Mouse (Mus musculus) forebrain, embryonic 16.5 days (tissue): ENCODE data around the gene Mybpc2. TPM values are rescaled to one million over a fixed set of nuclear protein-coding genes. Genes with fewer than 3 reads are reported as not detected.

Experiments used
- ATAC-seq: fragments of 200-750 bp; cut with Nextera tagmentation; 2 replicates; pipeline ENCODE4 v1.8.0; 2017; ENCODE audit warnings: mild to moderate bottlenecking, moderate library complexity
- H3K27ac ChIP-seq: fragments of 300-500 bp; sonication (generic); 2 replicates; pipeline ENCODE4 v1.5.1; 2014; ENCODE audit warnings: low read length, control low read depth
- H3K27me3 ChIP-seq: fragments of 300-500 bp; sonication (generic); replicated peaks from 2 replicates; pipeline ENCODE4 v1.6.1; 2014; ENCODE audit warnings: low read length; ENCODE audit not compliant: control insufficient read depth, insufficient read depth
- H3K36me3 ChIP-seq: fragments of 300-500 bp; sonication (generic); 2 replicates; pipeline ENCODE4 v1.6.1; 2014; ENCODE audit not compliant: control insufficient read depth, insufficient read depth
- H3K4me1 ChIP-seq: fragments of 300-500 bp; sonication (generic); replicated peaks from 2 replicates; pipeline ENCODE4 v1.6.1; 2014; ENCODE audit warnings: low read length; ENCODE audit not compliant: control insufficient read depth, insufficient read depth
- H3K4me2 ChIP-seq: fragments of 300-500 bp; sonication (generic); 2 replicates; pipeline ENCODE4 v1.6.1; 2014; ENCODE audit warnings: mild to moderate bottlenecking, low read length, control low read depth
- H3K4me3 ChIP-seq: fragments of 300-500 bp; sonication (generic); replicated peaks from 2 replicates; pipeline ENCODE4 v1.5.1; 2014; ENCODE audit warnings: mild to moderate bottlenecking, low read length, control low read depth
- H3K9ac ChIP-seq: fragments of 300-500 bp; sonication (generic); replicated peaks from 2 replicates; pipeline ENCODE4 v1.6.1; 2014; ENCODE audit warnings: low read depth, low read length, control low read depth
- H3K9me3 ChIP-seq: fragments of 300-500 bp; sonication (generic); 2 replicates; pipeline ENCODE4 v1.6.1; 2016; ENCODE audit warnings: low read length; ENCODE audit not compliant: control insufficient read depth
- WGBS: fragments of 180-500 bp; shearing (Covaris S2); extraction: QIAGEN DNeasy Blood & Tissue Kit; methylation state at CpG from one replicate; pipeline ENCODE4 v1.1.7; 2014; 5-methylcytosine and 5-hydroxymethylcytosine counted together
- polyA plus RNA-seq: library from polyadenylated mRNA; unstranded; fragments of >200 nt; fragmentation: Nextera tagmentation; extraction: Ambion mirVana; gene quantifications from 2 replicates; pipeline ENCODE4 v1.2.1, GENCODE M21; 2015

The Mybpc2 gene
- polyA plus RNA-seq, 1 experiment from 2014 or later, result 0.05 TPM

GRCm38 (mm10) chr7:44560435-44561400 lies 36.3 kb upstream of the Mybpc2 start:
- Histone ChIP-seq H3K9ac (no peak overlapping the region), H3K27me3 (peaks cover 2% of the 10 kb centered on the region; the same call in 1 of the 2 replicates), H3K4me1 (no peaks in the 10 kb centered on the region), H3K4me3 (no peak overlapping the region), H3K27ac (no peak overlapping the region), H3K9me3 (no peaks in the 10 kb centered on the region), H3K4me2 (no peak overlapping the region), H3K36me3 (no peaks in the 10 kb centered on the region)
- WGBS, result 51% methylated on average over 18 of the region's 18 CpGs
- peak; percentile 74 for ATAC-seq

GRCm38 (mm10) chr7:44557629-44558028 lies 33.2 kb upstream of the Mybpc2 start:
- WGBS, result 74% methylated on average over 2 of the region's 2 CpGs
- Histone ChIP-seq H3K9ac (no peak overlapping the region), H3K4me1 (peaks cover 12% of the 10 kb centered on the region), H3K9me3 (no peaks in the 10 kb centered on the region), H3K27ac (no peak overlapping the region), H3K36me3 (no peaks in the 10 kb centered on the region), H3K27me3 (peaks cover 3% of the 10 kb centered on the region; the same call in 1 of the 2 replicates), H3K4me2 (no peak overlapping the region), H3K4me3 (no peak overlapping the region)
- ATAC-seq, result no peak

- under 1% methylated on average over 22 of the region's 22 CpGs for WGBS
- Histone ChIP-seq H3K4me2 (peak within 1 kb of the TSS; percentile 68), H3K4me1 (peaks cover 14% of the 10 kb centered on the region), H3K4me3 (peak within 1 kb of the TSS; percentile 69), H3K27me3 (peaks cover 3% of the 10 kb centered on the region; the same call in 1 of the 2 replicates), H3K36me3 (peaks cover 10% of the 10 kb centered on the region), H3K27ac (peak within 1 kb of the TSS; percentile 73), H3K9me3 (no peaks in the 10 kb centered on the region), H3K9ac (peak within 1 kb of the TSS; percentile 24)
- ATAC-seq, result peak; percentile 76
Observed at GRCm38 (mm10) chr7:44553826-44554225, 29.4 kb upstream of the Mybpc2 start, which contains the start of gene Nr1h2. TSS of gene Nr1h2 (minus strand) at chr7:44553951.

- under 1% methylated on average over 31 of the region's 32 CpGs for WGBS
Observed at GRCm38 (mm10) chr7:44553196-44553764, 28.8 kb upstream of the Mybpc2 start.

GRCm38 (mm10) chr7:44552141-44552908 lies 27.9 kb upstream of the Mybpc2 start:
- Histone ChIP-seq H3K9ac (no peak overlapping the region), H3K4me3 (no peak overlapping the region), H3K27ac (no peak overlapping the region), H3K27me3 (peaks cover 3% of the 10 kb centered on the region; the same call in 1 of the 2 replicates), H3K9me3 (no peaks in the 10 kb centered on the region), H3K36me3 (peaks cover 10% of the 10 kb centered on the region), H3K4me1 (peaks cover 25% of the 10 kb centered on the region), H3K4me2 (peak overlapping the region; percentile 68)
- WGBS, result 87% methylated on average over 31 of the region's 31 CpGs
- no peak for ATAC-seq

More at GRCm38 (mm10) chr7:44553196-44553764, 28.8 kb upstream of the Mybpc2 start:
- Histone ChIP-seq H3K27ac (peak overlapping the region; percentile 73), H3K4me2 (peak overlapping the region; percentile 68), H3K27me3 (peaks cover 3% of the 10 kb centered on the region; the same call in 1 of the 2 replicates), H3K36me3 (peaks cover 10% of the 10 kb centered on the region), H3K9me3 (no peaks in the 10 kb centered on the region), H3K4me1 (peaks cover 16% of the 10 kb centered on the region), H3K9ac (peak overlapping the region; percentile 24), H3K4me3 (peak overlapping the region; percentile 69)
- ATAC-seq, result peak; percentile 54

GRCm38 (mm10) chr7:44551731-44552130 lies 27.3 kb upstream of the Mybpc2 start:
- no peak for ATAC-seq
- Histone ChIP-seq H3K27ac (no peak overlapping the region), H3K27me3 (peaks cover 3% of the 10 kb centered on the region; the same call in 1 of the 2 replicates), H3K4me1 (peaks cover 27% of the 10 kb centered on the region), H3K9ac (no peak overlapping the region), H3K4me3 (no peak overlapping the region), H3K36me3 (peaks cover 10% of the 10 kb centered on the region), H3K9me3 (no peaks in the 10 kb centered on the region), H3K4me2 (no peak overlapping the region)
- 76% methylated on average over 22 of the region's 22 CpGs for WGBS

GRCm38 (mm10) chr7:44551301-44551700 lies 26.8 kb upstream of the Mybpc2 start:
- Histone ChIP-seq H3K27me3 (peaks cover 3% of the 10 kb centered on the region; the same call in 1 of the 2 replicates), H3K27ac (no peak overlapping the region), H3K4me3 (no peak overlapping the region), H3K36me3 (peaks cover 10% of the 10 kb centered on the region), H3K9me3 (no peaks in the 10 kb centered on the region), H3K4me1 (peaks cover 27% of the 10 kb centered on the region), H3K9ac (no peak overlapping the region), H3K4me2 (no peak overlapping the region)
- ATAC-seq, result no peak
- 94% methylated on average over 21 of the region's 21 CpGs for WGBS

GRCm38 (mm10) chr7:44550409-44550678 lies 25.9 kb upstream of the Mybpc2 start:
- Histone ChIP-seq H3K27me3 (no peaks in the 10 kb centered on the region), H3K9ac (no peak overlapping the region), H3K9me3 (no peaks in the 10 kb centered on the region), H3K4me1 (peaks cover 27% of the 10 kb centered on the region), H3K27ac (no peak overlapping the region), H3K4me2 (no peak overlapping the region), H3K36me3 (peaks cover 10% of the 10 kb centered on the region), H3K4me3 (no peak overlapping the region)
- no peak for ATAC-seq
- WGBS, result 98% methylated on average over 12 of the region's 12 CpGs
